Mouse (Mus musculus) cerebellum, adult 18-20 months (tissue): ENCODE data around the gene Cdk5.
A peak's percentile ranks its signal among the peaks of the same experiment; 100 is the strongest.
"Not testable (repeated sequence)": the region's sequence is repeated elsewhere in the genome, so short reads cannot be mapped to it uniquely, and the experiment has no call there.

ENCODE experiments used
- DNase-seq, 2 experiments: peaks; one replicate each; pipeline ENCODE4 v3.0.0; 2021

Gene Cdk5

DNA sequence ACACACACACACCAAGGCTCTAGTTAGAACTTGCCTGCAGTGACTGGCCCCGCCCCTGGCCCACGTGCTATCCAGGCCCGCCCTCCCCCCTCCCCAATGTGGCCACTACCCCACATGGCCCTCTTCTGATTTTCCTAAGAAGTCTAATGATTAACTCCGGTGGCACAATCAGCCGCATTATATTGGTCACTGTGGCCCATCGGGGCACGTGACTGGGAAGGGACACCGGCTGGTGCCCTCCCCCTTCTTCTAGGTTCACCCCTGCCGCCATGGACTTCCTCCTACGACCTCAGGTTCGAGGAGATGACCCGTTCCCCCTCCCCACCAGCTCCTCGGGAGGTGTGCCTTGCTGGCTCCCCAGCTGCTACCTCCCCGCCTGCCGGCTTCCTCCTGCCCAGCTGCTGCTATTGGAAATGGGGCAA is 4.7 kb upstream of the Cdk5 start:
- no peak for DNase-seq

DNA sequence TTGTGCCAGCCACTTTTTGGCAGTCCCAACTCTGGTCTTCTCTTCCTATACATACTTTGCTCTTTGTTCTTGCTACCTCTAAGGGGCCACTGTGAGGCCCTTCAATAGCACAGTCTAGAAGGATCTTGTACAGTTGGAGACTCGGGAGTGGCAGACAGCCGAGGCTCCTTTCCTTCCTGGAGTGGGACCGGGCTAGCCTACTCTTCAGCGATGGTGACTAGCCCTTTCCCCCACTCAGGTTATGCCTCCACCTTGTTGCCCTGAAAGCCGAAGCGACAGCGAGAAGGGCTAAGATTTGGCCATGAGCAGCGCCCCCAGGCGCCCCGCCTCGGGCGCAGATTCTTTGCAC is 3.9 kb upstream of the Cdk5 start:
- DNase-seq, result no peak

DNA sequence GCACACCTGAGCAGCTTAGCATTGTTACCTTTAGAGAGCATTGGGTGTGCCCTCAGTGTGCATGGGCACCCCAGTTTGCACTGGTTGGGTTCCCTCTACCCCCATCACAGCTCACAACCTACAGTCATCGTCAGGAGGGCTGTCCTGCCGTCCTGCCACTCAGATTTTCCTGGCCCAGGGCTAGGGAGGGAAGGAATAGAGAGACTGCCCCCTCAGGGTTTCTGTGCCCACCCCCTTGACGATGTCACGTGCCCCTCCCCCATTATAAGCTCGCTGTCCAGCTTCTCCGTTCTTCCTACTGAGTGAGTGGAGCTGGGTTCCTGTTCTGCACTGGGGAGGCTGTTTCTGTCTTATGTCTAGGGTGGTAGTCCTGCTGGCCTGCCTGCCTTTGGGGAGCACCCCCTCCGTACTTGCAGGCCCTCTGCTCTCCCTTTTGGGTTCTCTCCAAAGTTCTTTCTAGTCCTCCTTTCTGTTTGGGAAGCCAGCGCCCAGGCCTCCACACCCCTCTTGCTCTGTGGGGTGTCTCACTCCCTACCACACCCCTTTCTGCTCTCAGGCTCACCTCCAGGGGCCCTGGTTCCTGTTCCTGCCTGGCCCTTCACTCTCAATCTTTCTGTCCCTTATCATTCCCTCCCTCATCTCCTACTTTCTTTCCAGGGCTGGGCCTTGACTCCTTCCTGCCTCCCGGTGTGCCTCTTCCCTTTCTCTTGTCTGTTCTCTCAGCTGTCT is 3.4 kb upstream of the Cdk5 start:
- DNase-seq, result no peak

DNA sequence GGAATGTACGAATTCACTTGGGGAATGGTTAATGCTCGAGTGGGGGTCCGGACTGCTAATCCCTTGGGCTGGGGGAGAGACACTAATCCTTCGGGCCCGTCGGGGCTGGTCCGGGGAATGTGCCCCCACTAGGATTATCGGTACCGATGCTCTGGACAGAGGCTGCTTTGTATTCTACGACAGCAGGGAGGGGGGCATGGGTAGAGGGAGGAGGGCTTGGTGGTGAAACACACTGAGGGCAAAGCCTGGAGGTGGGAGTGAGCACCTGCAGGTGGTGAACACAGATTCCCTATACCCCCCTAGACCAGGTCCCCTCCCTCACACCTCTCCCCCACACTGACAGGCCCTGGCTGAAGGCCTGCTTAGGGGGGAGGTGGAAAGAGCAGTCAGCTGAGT is 2.7 kb upstream of the Cdk5 start:
- no peak for DNase-seq

DNA sequence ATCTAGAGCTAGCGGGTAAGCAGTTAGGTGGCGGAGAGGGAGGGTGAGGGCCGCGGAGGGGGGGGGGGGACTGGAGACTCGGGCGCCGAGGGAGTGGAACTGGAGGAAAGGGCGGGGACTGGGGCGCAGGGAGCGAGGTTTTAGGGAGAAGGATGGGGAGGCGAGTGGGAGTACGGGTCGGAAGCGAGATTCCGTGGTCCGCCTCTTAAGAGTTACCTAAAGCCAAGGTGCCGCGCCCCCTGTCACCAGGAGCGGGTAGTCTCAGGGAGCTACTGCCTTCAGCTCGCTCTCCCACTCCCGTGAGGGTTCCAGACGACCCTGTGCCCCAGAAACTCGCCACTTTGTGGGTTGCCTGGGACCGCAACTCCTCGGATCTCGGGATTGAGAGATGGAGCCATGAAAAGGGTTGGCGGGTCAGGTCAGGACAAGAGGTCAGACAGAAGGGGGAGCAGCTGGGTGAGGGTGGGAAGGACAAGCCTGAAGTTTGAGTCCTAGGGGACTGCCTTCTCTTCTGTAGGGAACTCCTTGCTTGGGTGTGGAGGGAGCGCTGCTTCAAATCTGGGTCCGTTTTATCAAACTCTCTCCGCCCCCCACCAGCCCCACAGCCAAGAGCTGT is 2.2 kb upstream of the Cdk5 start:
- DNase-seq, result peak in 1 of 2 experiments; percentile 57

DNA sequence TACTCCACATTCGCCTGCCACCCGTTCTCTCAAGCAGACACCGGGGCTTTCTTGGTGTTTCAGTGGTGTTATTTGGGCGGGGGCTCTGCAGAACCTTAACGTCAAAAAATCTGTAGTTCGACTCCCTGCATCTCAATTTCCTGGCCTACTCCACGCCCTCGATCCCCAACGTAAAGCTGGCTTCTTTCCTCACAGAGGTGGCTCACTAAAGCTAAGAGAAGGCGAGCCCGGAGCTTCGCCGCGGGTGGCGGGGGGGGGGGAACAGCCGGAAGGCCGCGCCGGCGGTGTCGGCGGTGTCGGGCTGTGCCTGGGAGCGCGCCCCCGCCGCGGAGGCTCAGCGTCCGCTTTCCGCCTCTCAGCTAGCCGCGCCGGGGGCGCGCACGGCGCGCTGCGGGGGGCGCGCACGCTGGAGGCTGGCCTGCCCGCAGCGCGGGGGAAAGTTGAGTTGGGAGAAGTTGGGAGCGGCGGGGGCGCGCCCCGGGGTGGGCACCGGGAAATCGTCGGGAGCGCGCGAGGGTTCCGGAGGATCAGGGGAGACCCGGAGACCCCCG is 1.6 kb upstream of the Cdk5 start:
- peak; percentile 65 to 81 for DNase-seq

DNA sequence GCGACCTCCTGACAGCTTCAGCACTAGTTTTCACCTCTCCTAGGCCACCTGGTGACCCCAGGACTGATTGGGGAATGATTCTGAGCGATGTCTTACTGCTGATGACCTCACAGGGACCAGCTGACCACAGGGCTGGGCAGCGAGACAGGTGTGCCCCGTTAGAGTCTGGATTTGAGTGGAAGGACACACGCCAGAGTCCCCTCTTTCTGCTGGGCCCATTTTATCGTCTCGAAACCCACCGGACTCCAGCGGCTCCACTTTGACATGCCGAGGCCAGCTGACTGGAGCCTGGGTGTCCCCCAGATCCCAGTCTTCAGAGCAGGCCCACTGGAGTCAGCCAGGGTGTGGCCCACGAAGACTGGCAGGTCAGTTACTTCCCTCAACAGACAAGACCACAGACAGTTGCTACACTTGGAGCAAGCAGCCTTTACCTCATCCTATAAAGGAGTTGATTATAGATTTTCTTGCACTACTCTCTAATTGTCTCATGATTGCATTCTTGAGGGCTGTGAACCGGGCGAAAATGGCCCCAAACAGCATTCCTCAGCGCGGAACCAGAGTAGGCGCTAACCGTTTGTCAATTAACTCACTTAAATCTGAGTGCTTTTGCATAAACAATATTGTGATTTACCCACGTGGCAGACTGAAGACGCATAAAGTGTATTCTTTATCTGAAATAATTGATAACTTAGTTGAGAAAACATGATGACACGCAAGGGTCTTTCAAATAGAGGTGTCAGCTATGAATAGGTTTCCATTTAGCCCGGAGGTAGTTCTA is 863 bp upstream of the Cdk5 start:
- no peak for DNase-seq

DNA sequence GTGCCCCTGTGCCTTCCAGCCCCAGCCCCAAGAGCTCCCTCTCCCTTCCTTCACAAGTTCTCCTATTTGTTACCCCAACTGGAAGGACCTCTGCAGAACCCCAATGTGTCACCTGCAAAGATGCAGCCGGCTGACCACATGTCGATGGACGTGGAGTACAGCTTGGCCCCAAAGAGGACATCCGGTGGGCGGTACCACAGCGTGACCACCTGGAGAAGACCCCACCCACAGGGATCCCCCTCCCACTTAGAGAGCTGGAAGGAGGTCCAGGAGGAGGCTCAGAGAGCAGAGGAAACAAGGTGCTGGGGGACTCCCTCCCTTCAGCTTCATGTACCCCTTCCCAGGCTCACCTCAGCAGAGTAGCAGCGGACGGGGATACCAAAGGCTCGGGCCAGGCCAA is 2.9 kb downstream of the Cdk5 start:
- DNase-seq, result no peak

DNA sequence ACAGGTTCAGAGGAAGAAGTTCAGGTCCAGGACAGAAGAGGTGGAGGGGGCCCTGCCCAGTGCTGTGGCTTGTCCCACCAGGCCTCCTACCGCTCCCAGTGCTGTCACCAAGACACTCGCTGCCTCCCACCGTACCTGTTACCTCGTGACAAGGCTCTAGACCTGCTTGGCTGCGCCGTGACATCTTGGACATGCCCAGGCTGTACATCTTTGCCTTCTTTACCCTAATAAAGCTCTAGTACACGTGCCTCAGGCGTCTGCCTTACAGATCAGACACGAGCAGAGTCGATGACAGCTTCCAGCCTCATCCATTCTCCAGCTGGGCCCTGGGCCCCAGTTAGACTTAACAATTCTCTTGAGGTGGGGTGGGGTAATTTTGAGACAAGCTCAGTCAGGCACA is 5.7 kb downstream of the Cdk5 start:
- no peak for DNase-seq

DNA sequence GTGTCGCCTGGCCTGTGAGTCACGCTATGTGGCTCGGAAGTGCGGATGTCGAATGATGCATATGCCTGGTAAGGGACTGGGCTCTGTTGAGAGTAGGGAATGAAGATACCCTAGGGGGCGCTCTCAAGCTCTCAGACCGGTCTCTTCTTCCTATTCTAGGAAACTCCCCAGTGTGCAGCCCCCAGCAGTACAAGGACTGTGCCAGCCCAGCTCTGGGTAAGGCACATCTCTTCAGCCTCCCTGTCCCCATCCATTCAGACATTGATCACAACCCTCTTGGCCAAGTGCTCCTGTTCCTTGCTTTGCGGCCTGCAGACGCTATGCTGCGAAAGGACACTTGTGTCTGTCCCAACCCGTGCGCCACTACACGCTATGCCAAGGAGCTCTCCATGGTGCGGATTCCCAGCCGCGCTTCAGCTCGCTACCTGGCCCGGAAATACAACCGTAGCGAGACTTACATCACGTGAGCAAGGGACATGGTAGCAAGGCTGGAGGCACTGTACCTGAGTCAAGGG is 7.1 kb downstream of the Cdk5 start:
- peak; percentile 81 to 82 for DNase-seq

DNA sequence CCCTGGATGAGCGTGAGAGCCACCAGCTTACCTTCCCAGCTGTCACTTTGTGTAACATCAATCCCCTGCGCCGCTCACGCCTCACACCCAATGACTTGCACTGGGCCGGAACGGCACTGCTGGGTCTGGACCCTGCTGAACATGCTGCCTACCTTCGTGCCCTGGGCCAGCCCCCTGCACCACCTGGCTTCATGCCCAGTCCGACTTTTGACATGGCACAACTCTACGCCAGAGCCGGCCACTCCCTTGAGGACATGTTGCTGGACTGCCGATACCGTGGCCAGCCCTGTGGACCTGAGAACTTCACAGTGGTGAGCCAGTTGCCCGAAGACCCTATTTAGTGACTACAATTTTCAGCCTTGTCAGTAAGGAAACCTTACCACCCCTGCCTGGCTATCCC is 9.4 kb downstream of the Cdk5 start:
- DNase-seq, result no peak

DNA sequence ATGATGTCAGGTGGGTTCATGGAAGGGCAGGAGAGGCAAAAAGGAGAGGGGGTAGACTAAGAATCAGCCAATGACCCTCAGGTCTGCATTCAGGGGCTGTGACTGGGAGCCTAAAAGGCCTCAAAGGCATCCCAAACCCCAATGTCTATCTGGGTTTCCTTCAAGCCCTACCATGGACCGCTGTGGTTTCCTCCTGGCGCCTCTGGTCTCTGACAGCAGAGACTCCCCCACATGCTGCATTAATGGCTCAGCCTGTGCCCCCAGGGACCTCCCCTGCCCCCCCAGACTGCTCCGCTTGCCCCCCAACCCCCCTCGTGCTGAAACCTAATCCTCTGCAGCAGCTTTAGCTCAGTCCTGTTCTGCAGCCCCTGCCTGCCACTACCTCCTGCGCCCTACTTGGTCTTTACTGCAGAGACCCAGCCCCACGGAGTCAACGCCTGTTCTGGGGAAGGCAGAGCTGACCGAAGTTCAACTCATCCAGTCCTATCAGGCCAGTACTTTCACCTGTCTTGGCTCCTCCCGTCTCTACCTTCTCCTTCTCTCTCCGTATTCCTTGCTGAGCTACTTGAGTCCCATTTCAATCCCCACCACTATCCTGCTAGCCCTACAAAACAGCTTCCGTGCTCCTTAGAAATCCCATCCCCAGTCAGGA is 10.2 kb downstream of the Cdk5 start, which contains the start of gene Asic3:
Gene Asic3, plus strand, starts transcription at position 351 of the 652 bp plus-strand sequence.
- no peak for DNase-seq

DNA sequence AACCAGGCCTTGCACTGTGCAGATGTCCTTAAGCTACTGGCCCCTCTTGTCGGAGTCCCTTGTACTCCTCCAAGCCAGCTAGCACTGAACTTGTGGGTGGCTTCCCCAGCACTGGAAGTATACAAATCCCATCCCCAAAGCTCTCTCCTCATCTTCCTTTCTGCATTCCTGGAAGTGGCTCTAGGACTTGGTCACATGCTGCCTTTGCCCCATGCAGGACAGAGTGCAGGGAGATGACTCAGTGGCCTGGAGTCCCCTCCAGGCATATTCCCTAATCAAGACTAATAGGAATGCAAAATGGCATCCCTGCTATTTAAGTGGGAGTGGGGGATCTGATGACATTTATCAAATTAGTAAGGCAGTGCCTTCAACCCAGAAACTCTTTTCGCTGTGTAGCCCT is 11.3 kb downstream of the Cdk5 start:
- DNase-seq, result no peak

DNA sequence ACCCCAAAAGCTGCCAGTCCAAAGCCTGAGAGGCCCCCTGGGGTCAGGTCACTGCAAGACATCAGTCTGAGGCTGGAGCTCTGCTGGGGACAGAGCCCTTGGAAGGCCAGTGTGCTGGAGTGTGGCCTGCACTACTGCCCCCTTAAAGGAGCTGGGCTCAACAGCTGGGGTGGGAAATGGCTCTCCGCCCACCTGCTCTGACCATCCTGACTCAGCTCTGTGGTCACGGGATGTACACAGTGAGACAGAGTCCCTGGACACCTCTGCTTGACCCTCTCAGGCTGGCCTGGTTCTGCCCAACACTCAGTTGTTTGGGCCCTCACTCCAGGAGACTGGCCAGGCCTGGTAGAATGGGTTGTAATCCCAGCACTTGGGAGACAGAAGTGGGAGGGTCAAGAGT is 13.9 kb downstream of the Cdk5 start:
- DNase-seq, result no peak

DNA sequence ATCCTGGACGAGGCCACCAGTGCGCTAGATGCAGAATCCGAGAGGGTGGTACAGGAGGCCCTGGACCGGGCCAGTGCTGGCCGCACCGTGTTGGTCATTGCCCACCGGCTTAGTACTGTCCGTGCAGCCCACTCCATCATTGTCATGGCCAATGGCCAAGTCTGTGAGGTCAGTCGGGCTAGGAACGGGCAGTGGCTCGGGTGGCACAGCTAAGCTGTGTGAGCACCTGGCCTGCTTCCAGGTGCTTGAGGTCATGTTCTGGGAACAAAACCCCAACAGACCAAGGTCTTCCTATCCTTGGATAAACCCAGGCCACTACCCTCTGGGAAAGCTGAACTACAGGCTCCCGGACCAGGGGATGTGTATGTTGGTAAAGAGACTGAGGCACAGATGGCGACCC is 14.7 kb downstream of the Cdk5 start:
- no peak for DNase-seq

DNA sequence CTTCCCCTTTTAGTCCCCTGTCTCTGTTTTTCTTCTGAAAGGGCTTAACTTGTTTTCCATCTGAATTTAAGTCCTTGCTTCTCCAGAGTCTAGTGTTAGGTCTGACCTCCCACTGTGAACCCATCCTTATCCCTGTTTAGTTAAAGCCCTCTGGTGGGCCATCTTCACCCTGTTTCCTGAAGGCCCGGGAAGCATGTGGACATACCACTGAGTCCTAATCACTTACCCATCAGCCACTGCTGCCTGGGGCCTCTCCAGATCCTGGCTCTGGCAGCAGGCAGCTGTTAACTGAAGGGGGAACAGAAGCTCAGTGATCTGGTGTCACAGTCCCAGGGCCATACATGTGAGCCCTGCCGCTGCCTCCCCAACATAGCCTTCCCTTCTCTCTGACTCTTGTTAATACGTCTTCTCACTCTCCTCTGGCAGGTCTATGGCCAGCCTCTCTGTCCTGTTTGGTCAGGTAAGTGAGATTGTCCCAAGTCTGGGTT is 17.9 kb downstream of the Cdk5 start:
- no peak for DNase-seq

DNA sequence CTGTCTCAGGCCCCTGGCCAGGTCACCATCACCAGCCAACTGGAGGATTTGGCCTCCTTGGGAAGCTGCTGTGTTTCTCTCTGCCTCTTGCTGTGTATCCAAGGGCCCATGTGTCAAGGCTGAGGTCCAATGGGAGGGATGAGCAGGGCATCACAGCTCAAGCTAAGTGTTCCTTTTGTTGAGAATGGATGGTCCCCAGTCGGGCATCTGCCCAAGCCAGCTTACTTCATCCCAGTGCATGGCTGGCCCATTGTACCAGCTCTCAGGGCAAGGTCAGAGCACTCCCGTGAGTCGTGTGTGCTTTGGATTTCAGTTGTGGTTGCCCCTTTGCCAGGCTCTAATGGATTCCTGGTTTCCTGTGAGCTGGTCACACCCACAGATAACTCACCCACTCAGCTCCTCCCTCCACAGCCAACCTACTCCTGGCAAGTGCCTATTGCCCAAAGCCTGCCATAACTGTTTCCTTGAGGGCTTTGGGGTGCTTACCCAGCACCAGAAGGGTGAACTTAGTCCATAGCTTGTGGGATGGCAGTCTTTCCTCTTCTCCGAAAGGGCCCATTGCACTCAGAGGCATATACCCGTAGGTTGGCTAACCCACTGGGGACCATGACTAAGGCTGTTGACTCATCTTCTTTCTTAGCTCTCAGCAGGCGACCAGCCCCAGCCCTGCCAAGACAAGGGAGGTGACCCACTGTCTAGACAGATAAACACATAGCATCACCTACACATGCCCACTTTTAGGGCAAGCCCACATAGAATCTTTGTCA is 18.6 kb downstream of the Cdk5 start:
- DNase-seq, result no peak

DNA sequence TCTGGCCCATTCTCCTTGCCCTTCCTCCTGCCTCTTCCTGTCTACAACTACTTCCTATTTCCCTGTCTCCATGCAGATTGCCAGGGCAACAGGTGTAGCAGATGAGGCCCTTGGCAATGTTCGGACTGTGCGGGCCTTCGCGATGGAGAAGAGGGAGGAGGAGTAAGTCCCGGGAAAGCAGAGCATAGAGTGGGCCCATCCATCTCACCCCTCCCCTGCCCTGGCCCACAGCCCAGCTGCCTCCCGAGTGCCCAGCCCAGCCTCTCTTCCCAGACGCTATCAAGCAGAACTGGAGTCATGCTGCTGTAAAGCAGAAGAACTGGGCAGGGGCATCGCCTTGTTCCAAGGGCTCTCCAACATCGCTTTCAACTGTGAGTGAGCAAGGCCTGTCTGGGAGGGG is 21.4 kb downstream of the Cdk5 start:
- no peak for DNase-seq

DNA sequence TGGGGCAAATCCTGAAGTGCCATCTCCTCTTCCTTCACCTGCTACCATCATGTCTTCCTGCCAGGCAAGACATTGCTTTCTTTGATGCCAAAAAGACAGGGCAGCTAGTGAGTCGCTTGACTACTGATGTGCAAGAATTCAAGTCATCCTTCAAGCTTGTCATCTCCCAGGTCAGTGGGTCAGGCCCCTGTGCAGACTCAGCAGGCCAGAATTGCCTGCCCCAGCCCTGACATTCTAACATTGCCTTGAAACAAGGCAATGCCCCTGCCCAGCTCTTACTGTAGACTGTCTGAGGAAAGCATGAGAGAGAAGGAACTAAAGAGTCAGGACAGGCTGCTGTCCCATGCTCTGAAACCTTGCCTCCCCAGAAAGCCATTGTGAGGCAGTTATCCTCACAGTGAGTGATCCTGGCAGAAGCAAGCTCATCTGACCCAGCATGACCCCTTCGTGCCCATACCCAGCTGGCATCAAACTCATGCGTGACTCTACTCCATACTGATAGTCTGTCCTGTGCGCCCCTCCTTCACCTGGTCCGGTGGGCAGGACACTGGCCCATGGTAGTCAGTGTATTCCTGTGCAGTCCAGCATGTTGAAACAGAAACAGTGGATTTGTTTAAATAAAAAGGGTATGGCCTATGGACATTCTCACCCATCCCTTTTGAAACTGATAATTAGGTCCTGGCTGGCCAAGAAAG is 22.3 kb downstream of the Cdk5 start:
- DNase-seq, result no peak

DNA sequence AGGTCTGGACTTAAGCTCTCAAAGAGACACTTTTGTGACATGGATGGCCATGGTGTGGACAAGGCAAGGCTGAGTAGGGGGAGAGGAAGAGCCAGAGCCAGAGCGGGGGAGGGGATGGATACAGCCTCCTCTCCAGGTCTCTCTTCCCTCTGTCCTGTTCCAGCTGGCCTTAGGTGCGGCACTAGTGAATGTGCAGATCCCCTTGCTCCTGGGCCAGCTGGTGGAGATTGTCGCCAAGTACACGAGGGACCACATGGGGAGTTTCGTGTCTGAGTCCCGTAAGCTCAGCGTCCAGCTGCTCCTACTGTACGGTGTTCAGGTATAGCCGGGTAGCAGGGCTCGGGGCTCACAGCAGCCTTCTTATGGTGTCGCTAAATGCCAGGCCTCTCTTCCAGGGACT is 23.0 kb downstream of the Cdk5 start:
- no peak for DNase-seq

DNA sequence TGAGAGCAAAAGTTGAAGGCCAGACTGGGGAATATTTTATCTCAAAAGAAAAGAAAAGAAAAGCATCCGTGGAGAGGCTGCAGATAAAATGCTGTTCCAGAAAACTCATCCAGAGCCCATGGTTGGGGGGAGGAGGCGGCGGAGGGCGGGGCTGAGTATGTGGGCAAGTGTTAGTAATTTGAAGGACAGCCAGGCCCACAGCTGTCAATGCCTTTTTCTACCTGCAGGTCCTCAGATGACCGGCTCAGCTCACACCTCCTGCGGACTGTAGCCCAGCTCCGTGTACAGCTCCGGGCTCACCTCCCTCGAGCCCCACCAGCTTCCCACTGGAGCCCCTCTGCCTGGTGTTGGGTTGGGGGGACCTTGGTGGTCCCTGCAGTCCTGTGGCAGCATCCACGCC is 23.6 kb downstream of the Cdk5 start:
- no peak for DNase-seq

DNA sequence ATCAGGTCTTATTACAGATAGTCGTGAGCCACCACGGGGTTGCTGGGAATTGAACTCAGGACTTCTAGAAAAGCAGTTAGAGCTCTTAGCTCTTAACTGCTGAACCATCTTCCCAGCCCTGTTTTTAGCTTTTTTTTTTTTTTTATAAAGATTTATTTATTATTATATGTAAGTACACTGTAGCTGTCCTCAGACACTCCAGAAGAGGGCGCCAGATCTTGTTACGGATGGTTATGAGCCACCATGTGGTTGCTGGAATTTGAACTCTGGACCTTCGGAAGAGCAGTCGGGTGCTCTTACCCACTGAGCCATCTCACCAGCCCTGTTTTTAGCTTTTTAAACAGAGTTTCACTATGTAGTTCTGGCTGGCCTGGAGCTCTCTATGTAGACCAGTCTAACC is 27.1 kb downstream of the Cdk5 start:
- not testable (repeated sequence) for DNase-seq
